Comparison of ENCODE assay signal across 8 mouse cellular contexts in genomic region chr10:80226071-80226415, GRCm38 (mm10). TPM values are rescaled to one million over a fixed set of nuclear protein-coding genes. Genes with fewer than 3 reads are reported as not detected.
DNase-seq lines count a peak whose midpoint lies in the region; ATAC-seq lines count a peak whose summit lies in the region.

No protein-coding gene starts in this region.

- peaks cover 24% of the 10 kb centered on the region for H3K4me1 ChIP-seq in lung, embryonic 16.5 days (replicated peaks; ENCODE audit: control insufficient read depth, insufficient read depth, low read length)
- peaks cover 63% of the 10 kb centered on the region for H3K4me1 ChIP-seq in forebrain, embryonic 10.5 days
- peaks cover 56% of the 10 kb centered on the region for H3K4me1 ChIP-seq in limb, embryonic 10.5 days
- H3K4me1 ChIP-seq in neural tube, embryonic 15.5 days: peaks cover 50% of the 10 kb centered on the region

- peak overlapping the region; percentile 55 for H3K9ac ChIP-seq in lung, embryonic 16.5 days (ENCODE audit: low read length)
- peak overlapping the region; percentile 97 for H3K9ac ChIP-seq in neural tube, embryonic 15.5 days (replicated peaks)

- WGBS in lung, embryonic 16.5 days: under 1% methylated on average over 14 of the region's 14 CpGs
- WGBS in forebrain, embryonic 10.5 days: under 1% methylated on average over 14 of the region's 14 CpGs
- under 1% methylated on average over 14 of the region's 14 CpGs for WGBS in limb, embryonic 10.5 days
- under 1% methylated on average over 14 of the region's 14 CpGs for WGBS in neural tube, embryonic 15.5 days

- peak overlapping the region; percentile 45 for H3K4me2 ChIP-seq in lung, embryonic 16.5 days (ENCODE audit: low read depth, low read length)
- peak overlapping the region; percentile 89 for H3K4me2 ChIP-seq in neural tube, embryonic 15.5 days

- ATAC-seq in lung, embryonic 16.5 days (ENCODE audit: low read depth): no peak
- ATAC-seq in neural tube, embryonic 15.5 days (ENCODE audit: low FRiP score): no peak
- ATAC-seq in megakaryocyte-erythroid progenitor cell, adult 5-6 weeks (replicated peaks; ENCODE audit: low FRiP score, low TSS enrichment, poor library complexity, severe bottlenecking): no peak
- ATAC-seq in frontal cortex, adult (ENCODE audit: low TSS enrichment): no peak; the same call in 1 of the 2 replicates

- H3K27ac ChIP-seq in lung, embryonic 16.5 days (ENCODE audit: low read length): peak overlapping the region; percentile 88
- peak overlapping the region; percentile 99 for H3K27ac ChIP-seq in forebrain, embryonic 10.5 days
- peak overlapping the region; percentile 98 for H3K27ac ChIP-seq in limb, embryonic 10.5 days
- H3K27ac ChIP-seq in neural tube, embryonic 15.5 days (replicated peaks): peak overlapping the region; percentile 97

- DNase-seq in lung, postnatal 14 days: no peak
- DNase-seq in forebrain, embryonic 10.5 days (ENCODE audit: extremely low spot score, low spot score): no peak
- no peak for DNase-seq in limb, embryonic 10.5 days (ENCODE audit: low spot score)
- DNase-seq in urinary bladder, postnatal 36 days (ENCODE audit: low spot score in 2 of 2): no peak

- no peaks in the 10 kb centered on the region for H3K9me3 ChIP-seq in lung, embryonic 16.5 days (ENCODE audit: control insufficient read depth, low read length)
- no peaks in the 10 kb centered on the region for H3K9me3 ChIP-seq in forebrain, embryonic 10.5 days
- no peaks in the 10 kb centered on the region for H3K9me3 ChIP-seq in limb, embryonic 10.5 days (replicated peaks)
- H3K9me3 ChIP-seq in neural tube, embryonic 15.5 days (replicated peaks): no peaks in the 10 kb centered on the region

- H3K27me3 ChIP-seq in lung, embryonic 16.5 days (ENCODE audit: control insufficient read depth, insufficient read depth, low read depth, low read length): no peaks in the 10 kb centered on the region
- H3K27me3 ChIP-seq in forebrain, embryonic 10.5 days (ENCODE audit: poor library complexity, severe bottlenecking): no peaks in the 10 kb centered on the region
- no peaks in the 10 kb centered on the region for H3K27me3 ChIP-seq in limb, embryonic 10.5 days (ENCODE audit: low read depth, poor library complexity, severe bottlenecking)
- H3K27me3 ChIP-seq in neural tube, embryonic 15.5 days (replicated peaks): no peaks in the 10 kb centered on the region

- peaks cover 11% of the 10 kb centered on the region for H3K36me3 ChIP-seq in lung, embryonic 16.5 days (ENCODE audit: control insufficient read depth, insufficient read depth, low read length)
- H3K36me3 ChIP-seq in forebrain, embryonic 10.5 days (replicated peaks): peaks cover 30% of the 10 kb centered on the region
- H3K36me3 ChIP-seq in limb, embryonic 10.5 days: peaks cover 34% of the 10 kb centered on the region
- H3K36me3 ChIP-seq in neural tube, embryonic 15.5 days: peaks cover 10% of the 10 kb centered on the region

- H3K4me3 ChIP-seq in lung, embryonic 16.5 days (ENCODE audit: low read length): peak overlapping the region; percentile 19
- H3K4me3 ChIP-seq in forebrain, embryonic 10.5 days: peak overlapping the region; percentile 94
- H3K4me3 ChIP-seq in limb, embryonic 10.5 days: peak overlapping the region; percentile 89
- H3K4me3 ChIP-seq in neural tube, embryonic 15.5 days (replicated peaks): peak overlapping the region; percentile 75

RNA-seq across cellular contexts. Expression of gene Mum1, which starts 0.2 kb away (rescaled TPM):
- 66.4 and 68.7 TPM in 2 replicates for polyA plus RNA-seq in lung, embryonic 16.5 days (2015; fragmentation: Nextera tagmentation; extraction: Ambion mirVana)
- 89.4 and 98.3 TPM in 2 replicates for polyA plus RNA-seq in forebrain, embryonic 10.5 days (2016; fragmentation: Nextera tagmentation; extraction: Ambion mirVana)
- 122 and 128 TPM in 2 replicates for polyA plus RNA-seq in limb, embryonic 10.5 days (2016; fragmentation: Nextera tagmentation; extraction: Ambion mirVana)
- polyA plus RNA-seq in neural tube, embryonic 15.5 days (2015; fragmentation: Nextera tagmentation; extraction: Ambion mirVana): 46.8 and 49.6 TPM in 2 replicates
- total RNA-seq in megakaryocyte-erythroid progenitor cell, adult 5-6 weeks (2014; fragmentation: Nextera tagmentation): 60.8 and 124 TPM in 2 replicates
- 44.2 and 49.0 TPM in 2 replicates for total RNA-seq in megakaryocyte-erythroid progenitor cell, adult 5-6 weeks (2017)

RNA-seq across cellular contexts. Expression of gene Ndufs7, which starts 22.9 kb away (rescaled TPM):
- polyA plus RNA-seq in lung, embryonic 16.5 days (2015; fragmentation: Nextera tagmentation; extraction: Ambion mirVana): 313 and 320 TPM in 2 replicates
- polyA plus RNA-seq in forebrain, embryonic 10.5 days (2016; fragmentation: Nextera tagmentation; extraction: Ambion mirVana): 309 and 314 TPM in 2 replicates
- 311 and 345 TPM in 2 replicates for polyA plus RNA-seq in limb, embryonic 10.5 days (2016; fragmentation: Nextera tagmentation; extraction: Ambion mirVana)
- 353 and 368 TPM in 2 replicates for polyA plus RNA-seq in neural tube, embryonic 15.5 days (2015; fragmentation: Nextera tagmentation; extraction: Ambion mirVana)
- 196 and 302 TPM in 2 replicates for total RNA-seq in megakaryocyte-erythroid progenitor cell, adult 5-6 weeks (2014; fragmentation: Nextera tagmentation)
- 103 and 168 TPM in 2 replicates for total RNA-seq in megakaryocyte-erythroid progenitor cell, adult 5-6 weeks (2017)

RNA-seq across cellular contexts. Expression of gene Gamt, which starts 34.8 kb away (rescaled TPM):
- polyA plus RNA-seq in lung, embryonic 16.5 days (2015; fragmentation: Nextera tagmentation; extraction: Ambion mirVana): 27.5 and 32.8 TPM in 2 replicates
- polyA plus RNA-seq in forebrain, embryonic 10.5 days (2016; fragmentation: Nextera tagmentation; extraction: Ambion mirVana): 18.3 and 19.1 TPM in 2 replicates
- polyA plus RNA-seq in limb, embryonic 10.5 days (2016; fragmentation: Nextera tagmentation; extraction: Ambion mirVana): 14.4 and 18.4 TPM in 2 replicates
- polyA plus RNA-seq in neural tube, embryonic 15.5 days (2015; fragmentation: Nextera tagmentation; extraction: Ambion mirVana): 27.9 and 34.6 TPM in 2 replicates
- total RNA-seq in megakaryocyte-erythroid progenitor cell, adult 5-6 weeks (2014; fragmentation: Nextera tagmentation): 1.2 and 1.7 TPM in 2 replicates
- 2.1 and 3.0 TPM in 2 replicates for total RNA-seq in megakaryocyte-erythroid progenitor cell, adult 5-6 weeks (2017)

RNA-seq across cellular contexts. Expression of gene Dazap1, which starts 35.2 kb away (rescaled TPM):
- polyA plus RNA-seq in lung, embryonic 16.5 days (2015; fragmentation: Nextera tagmentation; extraction: Ambion mirVana): 45.4 and 50.6 TPM in 2 replicates
- 48.2 and 52.3 TPM in 2 replicates for polyA plus RNA-seq in forebrain, embryonic 10.5 days (2016; fragmentation: Nextera tagmentation; extraction: Ambion mirVana)
- polyA plus RNA-seq in limb, embryonic 10.5 days (2016; fragmentation: Nextera tagmentation; extraction: Ambion mirVana): 61.2 and 66.2 TPM in 2 replicates
- polyA plus RNA-seq in neural tube, embryonic 15.5 days (2015; fragmentation: Nextera tagmentation; extraction: Ambion mirVana): 48.6 and 50.4 TPM in 2 replicates
- 152 and 163 TPM in 2 replicates for total RNA-seq in megakaryocyte-erythroid progenitor cell, adult 5-6 weeks (2014; fragmentation: Nextera tagmentation)
- total RNA-seq in megakaryocyte-erythroid progenitor cell, adult 5-6 weeks (2017): 269 and 335 TPM in 2 replicates

RNA-seq across cellular contexts. Expression of gene Efna2, which starts 46.8 kb away (rescaled TPM):
- polyA plus RNA-seq in lung, embryonic 16.5 days (2015; fragmentation: Nextera tagmentation; extraction: Ambion mirVana): 11.0 and 12.1 TPM in 2 replicates
- 23.2 and 24.2 TPM in 2 replicates for polyA plus RNA-seq in forebrain, embryonic 10.5 days (2016; fragmentation: Nextera tagmentation; extraction: Ambion mirVana)
- polyA plus RNA-seq in limb, embryonic 10.5 days (2016; fragmentation: Nextera tagmentation; extraction: Ambion mirVana): 63.1 and 66.8 TPM in 2 replicates
- 25.9 and 31.2 TPM in 2 replicates for polyA plus RNA-seq in neural tube, embryonic 15.5 days (2015; fragmentation: Nextera tagmentation; extraction: Ambion mirVana)
- total RNA-seq in megakaryocyte-erythroid progenitor cell, adult 5-6 weeks (2014; fragmentation: Nextera tagmentation): 0.40 TPM in 1 of 2 replicates, not detected in the other
- total RNA-seq in megakaryocyte-erythroid progenitor cell, adult 5-6 weeks (2017): 0.80 TPM in 1 of 2 replicates, not detected in the other

Comparison
In these comparisons a context has a peak if more than half of its experiments do, and no peak if none do; other contexts are left out.
1. H3K4me3 ChIP-seq: peak in every context shown above with its lines; median percentile 94 in forebrain, embryonic 10.5 days; 89 in limb, embryonic 10.5 days; 75 in neural tube, embryonic 15.5 days; 19 in lung, embryonic 16.5 days.